Mouse (Mus musculus) cerebellum, postnatal 4 days (tissue): ENCODE measurements around the gene Dct.

Experiments
- DNase-seq, 2 experiments: peaks; one replicate each; pipeline ENCODE4 v3.0.0; 2022; ENCODE audit warnings: low spot score in 2 of 2, mixed read lengths in 1 of 2

Gene Dct

GRCm38 (mm10) chr14:118051975-118052630 lies at the start of gene Dct:
TSS of gene Dct (minus strand) at chr14:118052244.
- no peak for DNase-seq

GRCm38 (mm10) chr14:118101227-118101990 lies 49.4 kb upstream of the Dct start:
- no peak for DNase-seq

- DNase-seq: no peak
Measured at GRCm38 (mm10) chr14:118098265-118098664, 46.2 kb upstream of the Dct start.

GRCm38 (mm10) chr14:118089806-118090392 lies 37.9 kb upstream of the Dct start:
- DNase-seq: no peak

GRCm38 (mm10) chr14:118089215-118089805 lies 37.3 kb upstream of the Dct start:
- peak; percentile 84 to 92 for DNase-seq

GRCm38 (mm10) chr14:118088437-118089207 lies 36.6 kb upstream of the Dct start:
- DNase-seq: no peak

DNA sequence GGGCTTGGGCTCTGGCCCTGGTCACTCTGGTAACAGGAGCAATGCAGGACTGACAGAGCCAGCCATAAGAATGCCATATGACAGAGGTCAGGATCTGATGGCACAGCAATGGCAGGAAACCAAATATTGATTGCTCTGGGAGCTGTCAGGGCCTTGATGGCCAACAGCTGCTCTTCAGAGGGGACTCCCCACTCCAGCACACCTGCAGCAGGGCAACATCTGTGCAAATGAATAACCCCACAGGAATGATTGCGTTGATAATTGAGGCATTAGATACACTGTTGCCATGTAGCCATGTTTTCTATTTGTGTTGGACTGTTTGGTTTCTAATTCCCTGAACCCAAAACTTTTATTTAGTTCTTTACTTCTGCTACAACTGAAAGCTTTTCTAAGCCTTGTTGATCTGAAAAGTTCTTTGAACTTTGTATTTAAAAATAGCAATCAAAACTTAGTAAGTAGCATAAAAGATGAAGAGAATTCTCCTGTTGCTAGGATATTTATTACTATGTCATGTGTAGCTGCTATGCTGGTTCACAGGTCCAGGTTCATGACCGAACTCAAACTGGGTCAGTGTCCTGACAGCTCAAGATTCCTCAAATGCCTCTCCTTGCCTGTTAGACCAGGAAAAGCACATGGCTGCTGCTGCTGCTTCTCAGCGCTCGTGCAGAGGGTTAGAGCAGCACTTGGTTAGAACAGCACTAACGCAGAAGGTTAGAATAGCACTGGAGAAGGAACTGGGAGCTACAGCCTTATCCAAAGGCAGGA lies 34.4 kb upstream of the Dct start:
- DNase-seq: no peak

GRCm38 (mm10) chr14:118083851-118084250 lies 31.8 kb upstream of the Dct start:
- DNase-seq: no peak

- DNase-seq: no peak
Measured at GRCm38 (mm10) chr14:118080606-118081005, 28.6 kb upstream of the Dct start.

DNA sequence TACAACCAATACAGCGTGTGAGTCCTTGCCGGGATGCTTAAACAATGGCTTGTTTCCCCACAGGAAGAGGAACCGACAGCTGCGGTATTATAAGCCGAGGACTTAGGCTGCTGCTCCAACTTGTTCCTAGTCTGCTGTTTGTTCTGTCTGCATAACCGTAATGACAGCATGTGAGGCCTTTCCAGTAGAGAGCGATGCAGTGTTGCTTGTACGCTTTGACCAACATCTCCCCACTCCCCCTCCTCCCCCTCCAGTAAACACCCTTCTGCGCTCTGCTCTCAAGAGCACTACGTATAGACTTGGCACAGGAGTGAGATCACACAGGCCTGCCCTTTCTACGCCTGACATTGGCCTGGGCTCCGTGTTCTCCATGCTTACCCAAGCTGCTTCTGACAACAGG lies 18.1 kb upstream of the Dct start:
- no peak for DNase-seq

GRCm38 (mm10) chr14:118069439-118070079 lies 17.5 kb upstream of the Dct start:
- DNase-seq: no peak

DNA sequence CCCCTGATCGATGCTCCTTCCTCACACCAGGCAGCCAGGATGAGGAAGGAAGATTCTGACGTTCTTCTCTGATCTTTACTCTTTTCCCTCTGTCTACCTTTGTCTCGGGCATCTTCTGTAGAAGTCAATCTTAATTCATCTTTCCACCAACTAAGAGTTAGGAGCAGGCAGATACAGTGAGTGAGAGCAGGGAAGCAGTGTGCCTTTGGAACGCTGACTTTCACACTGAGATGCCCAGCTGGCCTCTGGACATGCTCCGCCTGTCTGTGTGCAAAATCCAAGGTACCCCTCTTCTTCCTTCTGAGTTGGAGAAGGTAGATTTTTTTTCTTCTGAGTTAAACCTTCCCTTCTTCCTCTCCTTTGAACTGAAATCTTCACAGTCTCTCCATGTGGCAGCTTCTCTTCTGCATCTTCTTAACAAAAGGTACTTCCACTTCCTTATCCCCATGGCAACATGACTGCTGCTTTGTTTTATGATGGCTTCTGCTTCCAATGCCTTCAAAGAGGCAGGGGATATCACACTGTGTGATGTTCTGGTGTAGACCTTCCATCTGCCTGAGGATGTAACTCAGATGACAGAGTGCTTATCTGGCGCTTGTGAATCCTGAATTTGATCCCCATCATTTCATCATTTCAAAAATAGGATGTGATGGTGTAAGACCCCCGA lies 9.9 kb upstream of the Dct start:
- DNase-seq: no peak

DNA sequence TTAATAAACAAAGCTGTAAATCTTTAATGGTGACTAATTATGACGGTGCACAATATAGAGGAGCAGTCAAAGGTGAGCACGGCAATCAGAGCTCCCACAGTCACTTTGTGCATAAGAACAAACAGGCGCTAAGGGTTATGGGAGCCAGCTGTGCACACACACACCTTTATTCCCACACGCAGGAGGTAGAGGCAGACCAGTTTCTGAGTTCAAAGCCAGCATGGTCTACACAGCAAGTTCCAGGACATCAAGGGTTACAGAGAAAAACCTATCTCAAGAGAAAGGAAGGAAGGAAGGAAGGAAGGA lies 6.5 kb upstream of the Dct start:
- no peak for DNase-seq

- DNase-seq: no peak
Measured at GRCm38 (mm10) chr14:118057696-118058580, 5.9 kb upstream of the Dct start.

DNA sequence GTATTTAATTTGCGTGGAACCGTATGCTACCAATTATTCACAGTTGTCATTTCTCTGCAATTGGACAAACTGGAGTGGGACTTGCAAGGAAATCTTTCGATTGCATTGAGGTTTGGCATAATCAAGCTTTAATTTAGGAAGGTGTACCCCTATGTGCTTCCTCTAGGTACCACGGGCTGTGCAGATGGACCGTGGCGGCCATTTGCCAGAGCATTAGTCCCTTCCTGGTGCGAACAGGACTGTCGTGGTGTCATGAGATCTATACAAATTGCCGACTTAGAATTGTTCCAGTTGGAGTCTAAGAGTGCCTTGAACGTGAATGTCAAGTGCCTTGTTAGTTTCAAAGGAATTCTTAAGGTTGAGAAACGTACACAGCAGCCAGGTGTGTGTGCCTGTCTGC lies 726 bp upstream of the Dct start:
- no peak for DNase-seq

DNA sequence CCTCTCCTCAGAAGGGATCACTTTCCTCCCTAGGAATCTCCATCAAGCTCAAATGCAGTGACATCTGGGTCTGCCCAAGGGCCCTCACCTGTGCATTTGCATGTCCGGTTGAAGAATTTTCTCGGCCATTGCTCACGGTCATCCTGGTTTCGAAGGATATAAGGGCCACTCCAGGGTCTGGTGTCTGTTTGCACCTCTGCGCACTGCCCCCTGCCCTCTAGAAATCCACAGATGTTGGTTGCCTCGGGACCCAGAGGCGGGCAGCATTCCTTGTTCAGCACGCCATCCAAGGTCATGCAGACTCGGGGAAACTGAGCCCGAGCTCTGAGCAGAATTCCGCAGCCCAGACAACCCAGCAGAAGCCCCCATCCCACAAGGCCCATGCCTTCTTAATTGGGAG lies 648 bp downstream of the Dct start:
- no peak for DNase-seq

GRCm38 (mm10) chr14:118050990-118051389 lies 1.1 kb downstream of the Dct start:
- no peak for DNase-seq

GRCm38 (mm10) chr14:118050431-118050830 lies 1.6 kb downstream of the Dct start:
- no peak for DNase-seq

- no peak for DNase-seq
Measured at GRCm38 (mm10) chr14:118049648-118050238, 2.3 kb downstream of the Dct start.
